Mouse (Mus musculus) ES-Bruce4 (cell line): Measurements from ENCODE around the gene Gipc3. TPM values are rescaled to one million over a fixed set of nuclear protein-coding genes. Genes with fewer than 3 reads are reported as not detected.

ENCODE experiments used
- H3K27ac ChIP-seq: 2 replicates; pipeline ENCODE4 v1.5.1; 2012; ENCODE audit warnings: low read length, inconsistent platforms; ENCODE audit not compliant: insufficient read depth
- H3K27me3 ChIP-seq: 2 replicates; pipeline ENCODE4 v1.6.1; 2012; ENCODE audit warnings: mild to moderate bottlenecking, low read length, inconsistent platforms; ENCODE audit not compliant: control insufficient read depth, poor library complexity, insufficient read depth, severe bottlenecking
- H3K36me3 ChIP-seq: 2 replicates; pipeline ENCODE4 v1.6.1; 2012; ENCODE audit warnings: inconsistent platforms, mild to moderate bottlenecking, low read length, moderate library complexity; ENCODE audit not compliant: control insufficient read depth, poor library complexity, insufficient read depth, severe bottlenecking
- H3K4me1 ChIP-seq: one replicate; pipeline ENCODE4 v1.8.1; 2011; ENCODE audit warnings: low read length; ENCODE audit not compliant: control insufficient read depth, insufficient read depth
- H3K4me3 ChIP-seq: 2 replicates; pipeline ENCODE4 v1.5.1; 2011; ENCODE audit warnings: low read depth, mild to moderate bottlenecking, low read length
- H3K9ac ChIP-seq: 2 replicates; pipeline ENCODE4 v1.6.1; 2012; ENCODE audit warnings: low read depth, mild to moderate bottlenecking, inconsistent platforms; ENCODE audit not compliant: poor library complexity, severe bottlenecking
- H3K9me3 ChIP-seq: replicated peaks from 2 replicates; pipeline ENCODE4 v1.6.1; 2012; ENCODE audit warnings: mild to moderate bottlenecking, low read length, inconsistent platforms; ENCODE audit not compliant: control insufficient read depth, poor library complexity, insufficient read depth, severe bottlenecking
- CTCF ChIP-seq: IDR thresholded peaks from one replicate; pipeline ENCODE4 v1.8.1; 2011; ENCODE audit warnings: low read depth, low read length
- EP300 ChIP-seq: IDR thresholded peaks from 2 replicates; pipeline ENCODE4 v1.6.1; 2011; ENCODE audit warnings: low read depth, low read length; ENCODE audit not compliant: insufficient read depth
- POLR2A ChIP-seq: IDR thresholded peaks from one replicate; pipeline ENCODE4 v1.8.1; 2011; ENCODE audit warnings: low read length; ENCODE audit not compliant: insufficient read depth
- polyA plus RNA-seq: library from polyadenylated mRNA; stranded (reverse); fragments of >200 nt; gene quantifications from 2 replicates; pipeline ENCODE4 v1.2.4, GENCODE M21; 2011; ENCODE audit warnings: low read depth; ENCODE audit not compliant: missing spikeins, insufficient read depth, insufficient read length

The Gipc3 gene
- polyA plus RNA-seq, 1 experiment, result 1.2 TPM

- Histone ChIP-seq H3K9ac (peak overlapping the region; percentile 81), H3K27ac (peak overlapping the region; percentile 88), H3K36me3 (0 out of 2 replicates have a peak, but pooled peaks cover 3% of the 10 kb centered on the region), H3K4me1 (peaks cover 4% of the 10 kb centered on the region), H3K9me3 (no peaks in the 10 kb centered on the region), H3K27me3 (no peaks in the 10 kb centered on the region), H3K4me3 (peak overlapping the region; percentile 80)
- TF ChIP-seq CTCF, result no peak
- 0 out of 2 replicates have a peak, but pooled peaks have one; percentile 12 for TF ChIP-seq EP300
- peak; percentile 29 for TF ChIP-seq POLR2A
Observed at GRCm38 (mm10) chr10:81351678-81352291, 8.7 kb upstream of the Gipc3 start.

- peaks cover 4% of the 10 kb centered on the region for H3K4me1 ChIP-seq
- no peaks in the 10 kb centered on the region for H3K9me3 ChIP-seq
- peak within 1 kb of the TSS; percentile 88 for H3K27ac ChIP-seq
- H3K9ac ChIP-seq, result peak within 1 kb of the TSS; percentile 88
- H3K36me3 ChIP-seq, result 0 out of 2 replicates have a peak, but pooled peaks cover 3% of the 10 kb centered on the region
- peak within 1 kb of the TSS; percentile 98 for H3K4me3 ChIP-seq
- TF ChIP-seq POLR2A (no peak), CTCF (peak; percentile 76), EP300 (0 out of 2 replicates have a peak, but pooled peaks have one; percentile 4)
- no peaks in the 10 kb centered on the region for H3K27me3 ChIP-seq
Observed at GRCm38 (mm10) chr10:81350351-81351063, 7.4 kb upstream of the Gipc3 start, which contains the start of gene Hmg20b. Gene Hmg20b (minus strand): TSS chr10:81350480.

GRCm38 (mm10) chr10:81349961-81350350 is 6.9 kb upstream of the Gipc3 start:
- no peaks in the 10 kb centered on the region for H3K9me3 ChIP-seq
- H3K36me3 ChIP-seq, result 0 out of 2 replicates have a peak, but pooled peaks cover 3% of the 10 kb centered on the region
- TF ChIP-seq CTCF, result no peak
- TF ChIP-seq EP300, result no peak
- TF ChIP-seq POLR2A, result no peak
- peak overlapping the region; percentile 15 for H3K27ac ChIP-seq
- peak overlapping the region; percentile 74 for H3K4me3 ChIP-seq
- H3K27me3 ChIP-seq, result no peaks in the 10 kb centered on the region
- peak overlapping the region; percentile 88 for H3K9ac ChIP-seq
- peaks cover 2% of the 10 kb centered on the region for H3K4me1 ChIP-seq

- H3K27me3 ChIP-seq, result no peaks in the 10 kb centered on the region
- H3K4me1 ChIP-seq, result peaks cover 2% of the 10 kb centered on the region
- peak overlapping the region; percentile 88 for H3K9ac ChIP-seq
- TF ChIP-seq CTCF (no peak), EP300 (no peak; the same call in 1 of the 2 replicates), POLR2A (no peak)
- H3K27ac ChIP-seq, result no peak overlapping the region
- peak overlapping the region; percentile 74 for H3K4me3 ChIP-seq
- H3K36me3 ChIP-seq, result 0 out of 2 replicates have a peak, but pooled peaks cover 3% of the 10 kb centered on the region
- no peaks in the 10 kb centered on the region for H3K9me3 ChIP-seq
Observed at GRCm38 (mm10) chr10:81349146-81349545, 6.1 kb upstream of the Gipc3 start.

- Histone ChIP-seq H3K27ac (no peak overlapping the region), H3K4me1 (peaks cover 2% of the 10 kb centered on the region), H3K36me3 (0 out of 2 replicates have a peak, but pooled peaks cover 3% of the 10 kb centered on the region), H3K9me3 (no peaks in the 10 kb centered on the region), H3K27me3 (peaks cover 7% of the 10 kb centered on the region), H3K4me3 (peak overlapping the region; percentile 46), H3K9ac (peak overlapping the region; percentile 1; the same call in 1 of the 2 replicates)
- TF ChIP-seq POLR2A (peak; percentile 72), CTCF (no peak)
Observed at GRCm38 (mm10) chr10:81346453-81347067, 3.5 kb upstream of the Gipc3 start.
